8 mouse cellular contexts compared by ENCODE assay signal in the genomic region with DNA sequence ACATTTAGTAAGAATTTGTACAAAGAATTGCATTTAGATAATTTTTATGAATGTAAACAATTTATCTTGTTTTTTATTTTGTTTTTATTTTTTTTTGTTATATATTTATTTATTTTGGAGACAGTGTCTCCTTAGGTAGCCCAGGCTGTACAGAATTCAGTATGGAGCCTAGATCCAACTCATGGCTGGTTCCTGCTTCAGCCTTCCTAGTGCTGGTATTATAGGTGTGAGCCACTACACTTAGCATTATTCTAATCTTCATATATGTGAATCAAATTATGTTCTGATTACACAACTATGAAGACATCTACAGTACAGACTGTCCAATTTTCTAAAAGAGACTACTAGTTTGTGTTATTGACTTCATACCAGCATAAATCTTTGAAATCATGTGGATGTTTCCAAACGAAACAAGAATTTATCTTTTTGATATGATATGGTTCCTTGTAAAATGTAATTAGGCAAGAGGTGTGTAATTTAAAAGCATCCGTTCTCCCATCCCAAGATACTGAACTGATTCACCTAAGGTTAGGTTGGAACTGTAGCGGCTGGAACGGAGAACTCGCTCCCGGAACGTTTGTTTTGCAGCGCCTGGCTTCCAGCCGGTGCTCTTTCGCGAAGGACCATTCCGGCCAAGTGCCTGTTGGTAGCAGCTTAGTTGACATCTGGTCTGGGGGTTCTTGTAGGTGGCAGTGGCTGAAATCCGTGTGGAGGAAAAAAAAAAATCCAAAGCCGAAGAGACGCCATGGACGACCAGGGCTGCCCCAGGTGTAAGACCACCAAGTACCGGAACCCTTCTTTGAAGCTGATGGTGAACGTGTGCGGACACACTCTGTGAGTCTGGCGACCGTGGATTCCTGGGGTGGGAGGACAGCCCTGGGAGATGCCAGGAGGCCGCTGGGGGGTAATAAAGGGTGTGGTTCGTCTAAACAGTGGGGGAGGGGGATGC. TPM values are rescaled to one million over a fixed set of nuclear protein-coding genes. Genes with fewer than 3 reads are reported as not detected.
A peak's percentile ranks its signal among the peaks of the same experiment; 100 is the strongest.
DNase-seq lines count a peak whose midpoint lies in the region; ATAC-seq and TF ChIP-seq lines count a peak whose summit lies in the region.

A gene (plus strand): TSS at position 625 of the 949 bp plus-strand sequence.

- H3K4me1 ChIP-seq in bone marrow macrophage, adult 2 months (ENCODE audit: control insufficient read depth, insufficient read depth, low read length), result peaks cover 10% of the 10 kb centered on the region
- no peaks in the 10 kb centered on the region for H3K4me1 ChIP-seq in embryonic fibroblast, embryonic 13.5 days (ENCODE audit: control insufficient read depth, insufficient read depth, low read length)
- H3K4me1 ChIP-seq in heart, embryonic 10.5 days, result 0 out of 2 replicates have a peak, but pooled peaks cover 7% of the 10 kb centered on the region
- peaks cover 9% of the 10 kb centered on the region for H3K4me1 ChIP-seq in kidney, embryonic 15.5 days

- H3K27me3 ChIP-seq in heart, embryonic 10.5 days (ENCODE audit: insufficient read depth, poor library complexity, severe bottlenecking), result no peaks in the 10 kb centered on the region
- no peaks in the 10 kb centered on the region for H3K27me3 ChIP-seq in kidney, embryonic 15.5 days

- H3K27ac ChIP-seq in bone marrow macrophage, adult 2 months (ENCODE audit: insufficient read depth, low read depth, low read length), result no peak within 1 kb of the TSS
- peak within 1 kb of the TSS; percentile 48 for H3K27ac ChIP-seq in embryonic fibroblast, embryonic 13.5 days (ENCODE audit: insufficient read depth, low read length)
- peak within 1 kb of the TSS; percentile 90 for H3K27ac ChIP-seq in heart, embryonic 10.5 days
- peak within 1 kb of the TSS; percentile 78 for H3K27ac ChIP-seq in kidney, embryonic 15.5 days

- no peak for TF ChIP-seq CTCF in bone marrow macrophage, adult 2 months (IDR thresholded peaks at IDR 0.05; ENCODE audit: low read depth, low read length)
- TF ChIP-seq CTCF in embryonic fibroblast, embryonic 13.5 days (IDR thresholded peaks at IDR 0.05; ENCODE audit: borderline replicate concordance, insufficient read depth, low read length), result no peak

- H3K36me3 ChIP-seq in heart, embryonic 10.5 days, result no peaks in the 10 kb centered on the region
- no peaks in the 10 kb centered on the region for H3K36me3 ChIP-seq in kidney, embryonic 15.5 days

- peak; percentile 91 for DNase-seq in A20 (ENCODE audit: low read depth, low spot score)
- peak; percentile 88 for DNase-seq in heart, embryonic 10.5 days (ENCODE audit: low spot score)
- peak; percentile 77 for DNase-seq in liver
- DNase-seq in spleen, postnatal 4 days (ENCODE audit: low spot score in 2 of 2), result peak; percentile 78 to 92

- peak; percentile 69 for ATAC-seq in kidney, embryonic 15.5 days (replicated peaks; ENCODE audit: low FRiP score)
- ATAC-seq in monocyte, adult 5-6 weeks (replicated peaks; ENCODE audit: insufficient number of reproducible peaks, low FRiP score, low TSS enrichment, poor library complexity, severe bottlenecking), result peak; percentile 84

- H3K4me3 ChIP-seq in bone marrow macrophage, adult 2 months (ENCODE audit: insufficient read depth, low read length), result peak within 1 kb of the TSS; percentile 98
- H3K4me3 ChIP-seq in embryonic fibroblast, embryonic 13.5 days (ENCODE audit: insufficient read depth, low read length), result peak within 1 kb of the TSS; percentile 77
- peak within 1 kb of the TSS; percentile 87 for H3K4me3 ChIP-seq in heart, embryonic 10.5 days
- peak within 1 kb of the TSS; percentile 82 for H3K4me3 ChIP-seq in kidney, embryonic 15.5 days (replicated peaks)

- TF ChIP-seq POLR2A in bone marrow macrophage, adult 2 months (IDR thresholded peaks at IDR 0.05; ENCODE audit: borderline replicate concordance, low read depth, low read length), result no peak
- TF ChIP-seq POLR2A in embryonic fibroblast, embryonic 13.5 days (IDR thresholded peaks at IDR 0.05; ENCODE audit: low read depth, low read length), result peak; percentile 87

- WGBS in heart, embryonic 10.5 days, result 1% methylated on average over 23 of the region's 23 CpGs
- WGBS in kidney, embryonic 15.5 days, result 1% methylated on average over 23 of the region's 23 CpGs

- peak within 1 kb of the TSS; percentile 62 for H3K4me2 ChIP-seq in kidney, embryonic 15.5 days

- peak within 1 kb of the TSS; percentile 72 for H3K9ac ChIP-seq in kidney, embryonic 15.5 days

- no peaks in the 10 kb centered on the region for H3K9me3 ChIP-seq in heart, embryonic 10.5 days
- H3K9me3 ChIP-seq in kidney, embryonic 15.5 days (replicated peaks), result no peaks in the 10 kb centered on the region

RNA-seq across cellular contexts. Expression of the gene that starts here (rescaled TPM):
- polyA plus RNA-seq in bone marrow macrophage, adult 2 months (2012; ENCODE audit: insufficient read depth, insufficient read length, missing spikeins), result 20.7 and 22.0 TPM in 2 replicates
- polyA plus RNA-seq in embryonic fibroblast, embryonic 13.5 days (2011; ENCODE audit: insufficient read length, low read depth, missing spikeins), result 39.4 and 40.0 TPM in 2 replicates
- 26.8 and 32.7 TPM in 2 replicates for polyA plus RNA-seq in heart, embryonic 10.5 days (2016; fragmentation: Nextera tagmentation; extraction: Ambion mirVana)
- polyA plus RNA-seq in kidney, embryonic 15.5 days (2015; fragmentation: Nextera tagmentation; extraction: Ambion mirVana), result 33.4 and 35.4 TPM in 2 replicates
- total RNA-seq in monocyte, adult 5-6 weeks (2017), result 13.7 to 16.9 TPM (median 14.6 TPM) in 3 replicates
